Mouse (Mus musculus) MEL (cell line): Measurements from ENCODE around the gene Tyro3. TPM values are rescaled to one million over a fixed set of nuclear protein-coding genes. Genes with fewer than 3 reads are reported as not detected.

Experiments used
- DNase-seq: peaks from one replicate; pipeline ENCODE4 v3.0.0; 2011; ENCODE audit warnings: low read depth, low spot score
- H3K27ac ChIP-seq: 2 replicates; pipeline ENCODE4 v1.5.1; 2012; ENCODE audit warnings: low read depth, mild to moderate bottlenecking, control low read depth, low read length, moderate library complexity; ENCODE audit not compliant: control insufficient read depth
- H3K27me3 ChIP-seq, 2 experiments: fragments of 150-350 bp in 1 of 2; sonication (generic) in 1 of 2; 2 replicates each; pipeline ENCODE4 v1.6.1; 2012; ENCODE audit warnings: low read length in 2 of 2, mild to moderate bottlenecking in 2 of 2, improper control_type of control experiment in 1 of 2, moderate library complexity in 1 of 2; ENCODE audit not compliant: insufficient read depth in 2 of 2, control insufficient read depth in 1 of 2
- H3K36me3 ChIP-seq, 2 experiments: 2 replicates each; pipeline ENCODE4 v1.6.1; 2012 to 2014; ENCODE audit warnings: low read length in 2 of 2, improper control_type of control experiment in 1 of 2, inconsistent platforms in 1 of 2, mild to moderate bottlenecking in 1 of 2; ENCODE audit not compliant: insufficient read depth in 2 of 2, control insufficient read depth in 1 of 2
- H3K4me1 ChIP-seq, 2 experiments: fragments of 150-350 bp in 1 of 2; sonication (generic) in 1 of 2; 2 replicates each; pipeline ENCODE4 v1.6.1; 2012; ENCODE audit warnings: low read length in 2 of 2, improper control_type of control experiment in 1 of 2, mild to moderate bottlenecking in 1 of 2; ENCODE audit not compliant: insufficient read depth in 2 of 2, control insufficient read depth in 1 of 2
- H3K4me3 ChIP-seq, 2 experiments: fragments of 150-350 bp in 1 of 2; sonication (generic) in 1 of 2; 2 replicates each; pipeline ENCODE4 v1.5.1; 2012; ENCODE audit warnings: low read depth in 2 of 2, low read length in 2 of 2, mild to moderate bottlenecking in 2 of 2, moderate library complexity in 2 of 2, control low read depth in 1 of 2, improper control_type of control experiment in 1 of 2; ENCODE audit not compliant: control insufficient read depth in 1 of 2, insufficient read depth in 1 of 2
- H3K79me2 ChIP-seq: 2 replicates; pipeline ENCODE4 v1.6.1; 2012; ENCODE audit warnings: mild to moderate bottlenecking, low read length, moderate library complexity; ENCODE audit not compliant: control insufficient read depth, poor library complexity, insufficient read depth
- H3K9ac ChIP-seq: 2 replicates; pipeline ENCODE4 v1.6.1; 2012; ENCODE audit warnings: low read depth, mild to moderate bottlenecking, control low read depth, low read length, moderate library complexity; ENCODE audit not compliant: control insufficient read depth, poor library complexity, severe bottlenecking
- H3K9me3 ChIP-seq: fragments of 150-350 bp; sonication (generic); replicated peaks from 2 replicates; pipeline ENCODE4 v1.6.1; 2012; ENCODE audit warnings: mild to moderate bottlenecking, low read length, improper control_type of control experiment, moderate library complexity; ENCODE audit not compliant: insufficient read depth
- CHD1 ChIP-seq: IDR thresholded peaks from 2 replicates; pipeline ENCODE4 v1.6.1; 2012; ENCODE audit warnings: low read depth, mild to moderate bottlenecking, inconsistent platforms, low read length, improper control_type of control experiment
- CHD2 ChIP-seq: IDR thresholded peaks from 2 replicates; pipeline ENCODE4 v1.6.1; 2011; ENCODE audit warnings: low read length, improper control_type of control experiment
- CTCF ChIP-seq, 3 experiments: IDR thresholded peaks in 2 of 3; conservative IDR thresholded peaks in 1 of 3; 2 replicates each; pipeline ENCODE4 v1.5.1; 2011 to 2012; ENCODE audit warnings: low read length in 3 of 3, low read depth in 2 of 3, mild to moderate bottlenecking in 2 of 3, improper control_type of control experiment in 1 of 3, inconsistent platforms in 1 of 3, mixed read lengths in 1 of 3, moderate library complexity in 1 of 3; ENCODE audit not compliant: control insufficient read depth in 1 of 3, insufficient read depth in 1 of 3, poor library complexity in 1 of 3, severe bottlenecking in 1 of 3
- ELF1 ChIP-seq: IDR thresholded peaks from 2 replicates; pipeline ENCODE4 v1.6.1; 2014; ENCODE audit warnings: low read depth, mild to moderate bottlenecking, inconsistent platforms, low read length, improper control_type of control experiment, moderate library complexity
- EP300 ChIP-seq, 2 experiments: IDR thresholded peaks; 2 replicates each; pipeline ENCODE4 v1.6.1; 2011; ENCODE audit warnings: improper control_type of control experiment in 2 of 2, low read length in 2 of 2, low read depth in 1 of 2, mild to moderate bottlenecking in 1 of 2
- ETS1 ChIP-seq: IDR thresholded peaks from 2 replicates; pipeline ENCODE4 v1.6.1; 2012; ENCODE audit warnings: low read depth, mild to moderate bottlenecking, inconsistent platforms, low read length, improper control_type of control experiment, moderate library complexity
- GABPA ChIP-seq: IDR thresholded peaks from 2 replicates; pipeline ENCODE4 v1.6.1; 2012; ENCODE audit warnings: low read depth, mild to moderate bottlenecking, inconsistent platforms, low read length, improper control_type of control experiment, moderate library complexity
- GATA1 ChIP-seq: IDR thresholded peaks from 2 replicates; pipeline ENCODE4 v1.6.1; 2011; ENCODE audit warnings: low read depth, low read length, improper control_type of control experiment
- JUND ChIP-seq: IDR thresholded peaks from 2 replicates; pipeline ENCODE4 v1.6.1; 2011; ENCODE audit warnings: low read depth, mild to moderate bottlenecking, improper control_type of control experiment, low read length
- MAFK ChIP-seq: IDR thresholded peaks from 2 replicates; pipeline ENCODE4 v1.6.1; 2011; ENCODE audit warnings: low read depth, mild to moderate bottlenecking, low read length, improper control_type of control experiment, borderline replicate concordance
- MAX ChIP-seq: IDR thresholded peaks from 2 replicates; pipeline ENCODE4 v1.6.1; 2011; ENCODE audit warnings: low read length, improper control_type of control experiment
- NELFE ChIP-seq: IDR thresholded peaks from 2 replicates; pipeline ENCODE4 v1.6.1; 2011; ENCODE audit warnings: low read depth, low read length, improper control_type of control experiment
- NRF1 ChIP-seq: IDR thresholded peaks from 2 replicates; pipeline ENCODE4 v1.6.1; 2014; ENCODE audit warnings: low read depth, mild to moderate bottlenecking, inconsistent platforms, low read length, improper control_type of control experiment, moderate library complexity; ENCODE audit not compliant: poor library complexity, insufficient read depth, severe bottlenecking
- POLR2A ChIP-seq, 2 experiments: IDR thresholded peaks; 2 replicates each; pipeline ENCODE4 v1.6.1; 2011 to 2012; ENCODE audit warnings: low read length in 2 of 2, mild to moderate bottlenecking in 2 of 2, control low read depth in 1 of 2, improper control_type of control experiment in 1 of 2, low read depth in 1 of 2, moderate library complexity in 1 of 2; ENCODE audit not compliant: control insufficient read depth in 1 of 2, insufficient read depth in 1 of 2, poor library complexity in 1 of 2
- POLR2AphosphoS2 ChIP-seq: IDR thresholded peaks from 2 replicates; pipeline ENCODE4 v1.6.1; 2011; ENCODE audit warnings: low read length, improper control_type of control experiment
- SIN3A ChIP-seq: IDR thresholded peaks from 2 replicates; pipeline ENCODE4 v1.6.1; 2012; ENCODE audit warnings: low read length, improper control_type of control experiment, inconsistent platforms
- SMC3 ChIP-seq: IDR thresholded peaks from 2 replicates; pipeline ENCODE4 v1.6.1; 2011; ENCODE audit warnings: low read depth, low read length, improper control_type of control experiment
- TAL1 ChIP-seq: IDR thresholded peaks from 2 replicates; pipeline ENCODE4 v1.6.1; 2012; ENCODE audit warnings: mild to moderate bottlenecking, inconsistent platforms, low read length, moderate library complexity, mixed read lengths
- TBP ChIP-seq: IDR thresholded peaks from 2 replicates; pipeline ENCODE4 v1.8.0; 2011; ENCODE audit warnings: low read depth, low read length, improper control_type of control experiment
- UBTF ChIP-seq: IDR thresholded peaks from 2 replicates; pipeline ENCODE4 v1.6.1; 2012; ENCODE audit warnings: low read depth, mild to moderate bottlenecking, inconsistent platforms, low read length, improper control_type of control experiment, moderate library complexity, borderline replicate concordance; ENCODE audit not compliant: insufficient read depth
- USF2 ChIP-seq, 2 experiments: IDR thresholded peaks; 2 replicates each; pipeline ENCODE4 v1.6.1; 2011 to 2012; ENCODE audit warnings: improper control_type of control experiment in 2 of 2, low read length in 2 of 2, borderline replicate concordance in 1 of 2, inconsistent platforms in 1 of 2, low read depth in 1 of 2, mild to moderate bottlenecking in 1 of 2; ENCODE audit not compliant: insufficient read depth in 1 of 2
- ZMIZ1 ChIP-seq: IDR thresholded peaks from 2 replicates; pipeline ENCODE4 v1.6.1; 2012; ENCODE audit warnings: low read depth, mild to moderate bottlenecking, inconsistent platforms, low read length, improper control_type of control experiment, moderate library complexity
- polyA plus RNA-seq, 2 experiments: library from polyadenylated mRNA; stranded (reverse) in 1 of 2; unstranded in 1 of 2; fragments of >175 nt in 1 of 2; fragments of >200 nt in 1 of 2; gene quantifications; 2 replicates each; pipeline versions ENCODE4 v1.2.1 to v1.2.4; 2012; ENCODE audit warnings: low replicate concordance in 2 of 2, low read depth in 1 of 2; ENCODE audit not compliant: insufficient read length in 2 of 2, insufficient read depth in 1 of 2, missing spikeins in 1 of 2
- total RNA-seq: library from RNA; depleted of rRNA; stranded (reverse); fragments of 300-350 nt; gene quantifications from 2 replicates; pipeline ENCODE4 v1.2.3, GENCODE M21; 2012

Gene Tyro3
- total and polyA plus RNA-seq, 3 experiments, result 11.2 to 15.2 TPM; not detected in 1

DNA sequence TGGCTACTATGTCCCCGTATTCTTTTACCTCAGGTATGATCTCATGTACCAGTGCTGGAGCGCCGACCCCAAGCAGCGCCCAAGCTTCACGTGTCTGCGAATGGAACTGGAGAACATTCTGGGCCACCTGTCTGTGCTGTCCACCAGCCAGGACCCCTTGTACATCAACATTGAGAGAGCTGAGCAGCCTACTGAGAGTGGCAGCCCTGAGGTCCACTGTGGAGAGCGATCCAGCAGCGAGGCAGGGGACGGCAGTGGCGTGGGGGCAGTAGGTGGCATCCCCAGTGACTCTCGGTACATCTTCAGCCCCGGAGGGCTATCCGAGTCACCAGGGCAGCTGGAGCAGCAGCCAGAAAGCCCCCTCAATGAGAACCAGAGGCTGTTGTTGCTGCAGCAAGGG lies 19.1 kb downstream of the Tyro3 start:
- no peaks in the 10 kb centered on the region for H3K27me3 ChIP-seq

DNA sequence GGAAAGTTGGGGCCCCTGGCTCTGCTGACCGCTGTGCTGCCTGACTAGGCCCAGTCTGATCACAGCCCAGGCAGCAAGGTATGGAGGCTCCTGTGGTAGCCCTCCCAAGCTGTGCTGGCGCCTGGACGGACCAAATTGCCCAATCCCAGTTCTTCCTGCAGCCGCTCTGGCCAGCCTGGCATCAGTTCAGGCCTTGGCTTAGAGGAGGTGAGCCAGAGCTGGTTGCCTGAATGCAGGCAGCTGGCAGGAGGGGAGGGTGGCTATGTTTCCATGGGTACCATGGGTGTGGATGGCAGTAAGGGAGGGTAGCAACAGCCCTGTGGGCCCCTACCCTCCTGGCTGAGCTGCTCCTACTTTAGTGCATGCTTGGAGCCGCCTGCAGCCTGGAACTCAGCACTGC lies 19.5 kb downstream of the Tyro3 start:
- no peak overlapping the region for H3K27ac ChIP-seq
- H3K4me3 ChIP-seq, result no peak overlapping the region
- no peaks in the 10 kb centered on the region for H3K79me2 ChIP-seq
- DNase-seq, result no peak
- peaks cover 0 to 6% of the 10 kb centered on the region in 2 experiments; a peak in 2 of 4 replicates for H3K36me3 ChIP-seq
- no peak for TF ChIP-seq SIN3A
- no peak for TF ChIP-seq USF2 (IDR thresholded peaks at IDR 0.05; ENCODE audit: borderline replicate concordance in 1 of 2, insufficient read depth in 1 of 2, low read depth in 1 of 2, low read length in 2 of 2)
- no peak for TF ChIP-seq CHD1
- no peak for TF ChIP-seq SMC3
- TF ChIP-seq NELFE, result no peak
- TF ChIP-seq TAL1, result no peak
- no peak for TF ChIP-seq CTCF (IDR thresholded peaks at IDR 0.05 in 2 of 3, conservative IDR thresholded peaks at IDR 0.05 in 1 of 3; ENCODE audit: control insufficient read depth in 1 of 3, insufficient read depth in 1 of 3, low read depth in 2 of 3, low read length in 3 of 3, poor library complexity in 1 of 3, severe bottlenecking in 1 of 3)
- TF ChIP-seq NRF1, result no peak
- TF ChIP-seq GATA1, result no peak
- no peak for TF ChIP-seq ETS1
- TF ChIP-seq ZMIZ1, result no peak
- H3K27me3 ChIP-seq, result no peaks in the 10 kb centered on the region
- no peak overlapping the region for H3K9ac ChIP-seq
- peaks cover 6 to 7% of the 10 kb centered on the region in 2 experiments for H3K4me1 ChIP-seq
- no peaks in the 10 kb centered on the region for H3K9me3 ChIP-seq

More for the DNA sequence above, 19.1 kb downstream of the Tyro3 start:
- Histone ChIP-seq H3K9me3 (no peaks in the 10 kb centered on the region), H3K27ac (no peak overlapping the region), H3K4me3 (no peak overlapping the region), H3K9ac (no peak overlapping the region), H3K79me2 (no peaks in the 10 kb centered on the region), H3K4me1 (peaks cover 6 to 7% of the 10 kb centered on the region in 2 experiments), H3K36me3 (peaks cover 0 to 6% of the 10 kb centered on the region in 2 experiments; a peak in 2 of 4 replicates)
- TF ChIP-seq NRF1 (no peak), POLR2AphosphoS2 (no peak), CTCF (IDR thresholded peaks at IDR 0.05 in 2 of 3, conservative IDR thresholded peaks at IDR 0.05 in 1 of 3; ENCODE audit: control insufficient read depth in 1 of 3, insufficient read depth in 1 of 3, low read depth in 2 of 3, low read length in 3 of 3, poor library complexity in 1 of 3, severe bottlenecking in 1 of 3) (no peak), NELFE (no peak), MAFK (no peak), POLR2A (IDR thresholded peaks at IDR 0.05; ENCODE audit: control insufficient read depth in 1 of 2, insufficient read depth in 1 of 2, low read depth in 1 of 2, low read length in 2 of 2, poor library complexity in 1 of 2) (no peak), ELF1 (no peak), MAX (no peak), CHD2 (no peak), ZMIZ1 (no peak), TBP (no peak), TAL1 (no peak), UBTF (no peak), JUND (no peak), EP300 (IDR thresholded peaks at IDR 0.05; ENCODE audit: low read depth in 1 of 2, low read length in 2 of 2) (no peak), SMC3 (no peak), GABPA (no peak), GATA1 (no peak)
- DNase-seq, result no peak
